Mouse (Mus musculus) monocyte, adult 59 days (primary cell): ENCODE measurements around the gene Vmn1r125. TPM values are rescaled to one million over a fixed set of nuclear protein-coding genes. Genes with fewer than 3 reads are reported as not detected.

ENCODE experiments used
- total RNA-seq, 2 experiments: library from RNA; stranded (reverse); gene quantifications; one replicate each; pipeline ENCODE4 v1.2.4; 2023

Gene Vmn1r125
- not detected for total RNA-seq

GRCm38 (mm10) chr7:21271879-21272278 lies at the start of gene Vmn1r125:
Gene Vmn1r125 (plus strand): TSS chr7:21272179.

GRCm38 (mm10) chr7:21260517-21260916 lies 11.5 kb upstream of the Vmn1r125 start, which contains the start of gene Vmn1r124:
Gene Vmn1r124 (minus strand): TSS chr7:21260617.

GRCm38 (mm10) chr7:21301367-21301766 lies 29.4 kb downstream of the Vmn1r125 start, which contains the start of gene Vmn1r126:
Gene Vmn1r126 (minus strand): TSS chr7:21301467.

GRCm38 (mm10) chr7:21319761-21320160 lies 47.8 kb downstream of the Vmn1r125 start, which contains the start of gene Vmn1r127:
Gene Vmn1r127 (minus strand): TSS chr7:21319861.

Other genes starting within 250 kb of the Vmn1r125 start
- not detected for gene Vmn1r120, start 218.4 kb upstream of the Vmn1r125 start, total RNA-seq
- not detected for gene Vmn1r121, start 173.7 kb upstream of the Vmn1r125 start, total RNA-seq
- not detected for gene Vmn1r122, start 138.1 kb upstream of the Vmn1r125 start, total RNA-seq
- gene Vmn1r123, start 110.0 kb upstream of the Vmn1r125 start, total RNA-seq: not detected
- gene Gm5157, start 81.8 kb upstream of the Vmn1r125 start, total RNA-seq: not detected
- not detected for gene Vmn1r124, start 11.6 kb upstream of the Vmn1r125 start, total RNA-seq
- not detected for gene Vmn1r126, start 29.3 kb downstream of the Vmn1r125 start, total RNA-seq
- not detected for gene Vmn1r127, start 47.7 kb downstream of the Vmn1r125 start, total RNA-seq
- gene Vmn1r128, start 77.2 kb downstream of the Vmn1r125 start, total RNA-seq: not detected
- not detected for gene Vmn1r129, start 89.1 kb downstream of the Vmn1r125 start, total RNA-seq
- gene Gm6882, start 160.6 kb downstream of the Vmn1r125 start, total RNA-seq: not detected
- not detected for gene Vmn1r130, start 239.6 kb downstream of the Vmn1r125 start, total RNA-seq